Mouse (Mus musculus) CH12.LX (cell line): Measurements from ENCODE around the gene Dbi. TPM values are rescaled to one million over a fixed set of nuclear protein-coding genes. Genes with fewer than 3 reads are reported as not detected.

Experiments
- DNase-seq: peaks from one replicate; pipeline ENCODE4 v3.0.0-alpha.2; 2013; ENCODE audit errors: extremely low read depth
- H3K27ac ChIP-seq: 2 replicates; pipeline ENCODE4 v1.5.1; 2012; ENCODE audit warnings: low read depth, mild to moderate bottlenecking, control low read depth, moderate library complexity; ENCODE audit not compliant: insufficient read depth
- H3K27me3 ChIP-seq: replicated peaks from 2 replicates; pipeline ENCODE3; 2012; ENCODE audit warnings: inconsistent platforms
- H3K36me3 ChIP-seq, 2 experiments: replicated peaks in 1 of 2; 2 replicates each; pipeline versions ENCODE3 to v1.6.1; 2012; ENCODE audit warnings: inconsistent platforms in 1 of 2, low read length in 1 of 2, mild to moderate bottlenecking in 1 of 2, mixed read lengths in 1 of 2, moderate library complexity in 1 of 2; ENCODE audit not compliant: control insufficient read depth in 1 of 2, insufficient read depth in 1 of 2
- H3K4me1 ChIP-seq, 2 experiments: 2 replicates each; pipeline ENCODE4 v1.6.1; 2012; ENCODE audit warnings: inconsistent platforms in 1 of 2, moderate library complexity in 1 of 2; ENCODE audit not compliant: insufficient read depth in 2 of 2, control insufficient read depth in 1 of 2
- H3K4me2 ChIP-seq: 2 replicates; pipeline ENCODE4 v1.6.1; 2012; ENCODE audit warnings: low read depth, mild to moderate bottlenecking, control low read depth; ENCODE audit not compliant: poor library complexity, insufficient read depth, severe bottlenecking
- H3K4me3 ChIP-seq, 3 experiments: fragments of 150-350 bp in 1 of 3; sonication (generic) in 1 of 3; replicated peaks in 1 of 3; 2 replicates each; pipeline versions ENCODE3 to v1.5.1; 2011 to 2012; ENCODE audit warnings: low read depth in 2 of 3, low read length in 2 of 3, mild to moderate bottlenecking in 2 of 3, moderate library complexity in 2 of 3, control low read depth in 1 of 3, improper control_type of control experiment in 1 of 3, inconsistent platforms in 1 of 3, mixed read lengths in 1 of 3; ENCODE audit not compliant: poor library complexity in 1 of 3
- H3K79me2 ChIP-seq: replicated peaks from 2 replicates; pipeline ENCODE4 v1.6.1; 2012; ENCODE audit warnings: mild to moderate bottlenecking, moderate library complexity; ENCODE audit not compliant: control insufficient read depth, poor library complexity, insufficient read depth, severe bottlenecking; ENCODE audit errors: extremely low read depth
- H3K9ac ChIP-seq: 2 replicates; pipeline ENCODE4 v1.6.1; 2012; ENCODE audit warnings: low read depth, mild to moderate bottlenecking, control low read depth, moderate library complexity; ENCODE audit not compliant: insufficient read depth
- H3K9me3 ChIP-seq: replicated peaks from 2 replicates; pipeline ENCODE3; 2012; ENCODE audit warnings: low read length, inconsistent platforms, mixed read lengths
- BHLHE40 ChIP-seq: IDR thresholded peaks from 2 replicates; pipeline ENCODE4 v1.6.1; 2011; ENCODE audit warnings: mild to moderate bottlenecking, low read depth, low read length, improper control_type of control experiment
- CHD2 ChIP-seq: IDR thresholded peaks from 2 replicates; pipeline ENCODE4 v1.6.1; 2011; ENCODE audit warnings: low read length, improper control_type of control experiment
- CTCF ChIP-seq, 2 experiments: IDR thresholded peaks in 1 of 2; conservative IDR thresholded peaks in 1 of 2; 2 replicates each; pipeline ENCODE4 v1.5.1; 2011 to 2012; ENCODE audit warnings: low read depth in 2 of 2, low read length in 2 of 2, improper control_type of control experiment in 1 of 2, inconsistent platforms in 1 of 2, mild to moderate bottlenecking in 1 of 2, moderate library complexity in 1 of 2
- E2F4 ChIP-seq: IDR thresholded peaks from 2 replicates; pipeline ENCODE4 v1.6.1; 2011; ENCODE audit warnings: low read depth, low read length, improper control_type of control experiment; ENCODE audit not compliant: insufficient replicate concordance
- ELF1 ChIP-seq: IDR thresholded peaks from 2 replicates; pipeline ENCODE4 v1.6.1; 2014; ENCODE audit warnings: low read depth, mild to moderate bottlenecking, inconsistent platforms, low read length, improper control_type of control experiment
- HCFC1 ChIP-seq: IDR thresholded peaks from 2 replicates; pipeline ENCODE4 v1.6.1; 2012; ENCODE audit warnings: low read depth, mild to moderate bottlenecking, inconsistent platforms, low read length, improper control_type of control experiment
- JUN ChIP-seq: IDR thresholded peaks from 2 replicates; pipeline ENCODE4 v1.6.1; 2011; ENCODE audit warnings: low read depth, mild to moderate bottlenecking, low read length, improper control_type of control experiment, moderate library complexity; ENCODE audit not compliant: insufficient read depth
- JUND ChIP-seq: conservative IDR thresholded peaks from 2 replicates; pipeline ENCODE4 v1.6.1; 2011; ENCODE audit warnings: low read depth, low read length, improper control_type of control experiment
- MAZ ChIP-seq: IDR thresholded peaks from 2 replicates; pipeline ENCODE4 v1.6.1; 2012; ENCODE audit warnings: low read depth, mild to moderate bottlenecking, inconsistent platforms, low read length, improper control_type of control experiment, moderate library complexity
- MEF2A ChIP-seq: IDR thresholded peaks from 2 replicates; pipeline ENCODE4 v1.6.1; 2014; ENCODE audit warnings: low read depth, mild to moderate bottlenecking, inconsistent platforms, low read length, improper control_type of control experiment, borderline replicate concordance
- NRF1 ChIP-seq: IDR thresholded peaks from 2 replicates; pipeline ENCODE4 v1.6.1; 2014; ENCODE audit warnings: low read depth, mild to moderate bottlenecking, inconsistent platforms, low read length, improper control_type of control experiment, moderate library complexity
- PAX5 ChIP-seq: IDR thresholded peaks from 2 replicates; pipeline ENCODE4 v1.6.1; 2012; ENCODE audit warnings: low read length, inconsistent platforms, mixed read lengths
- POLR2A ChIP-seq: IDR thresholded peaks from 2 replicates; pipeline ENCODE4 v1.6.1; 2011; ENCODE audit warnings: low read depth, mild to moderate bottlenecking, improper control_type of control experiment, low read length
- TBP ChIP-seq: conservative IDR thresholded peaks from 2 replicates; pipeline ENCODE4 v1.6.1; 2011; ENCODE audit warnings: low read depth, low read length, improper control_type of control experiment
- TCF12 ChIP-seq: IDR thresholded peaks from 2 replicates; pipeline ENCODE4 v1.6.1; 2014; ENCODE audit warnings: low read depth, mild to moderate bottlenecking, inconsistent platforms, low read length, improper control_type of control experiment
- UBTF ChIP-seq: IDR thresholded peaks from 2 replicates; pipeline ENCODE4 v1.6.1; 2012; ENCODE audit warnings: low read depth, mild to moderate bottlenecking, inconsistent platforms, low read length, improper control_type of control experiment, moderate library complexity
- USF1 ChIP-seq: IDR thresholded peaks from 2 replicates; pipeline ENCODE4 v1.6.1; 2014; ENCODE audit warnings: low read depth, mild to moderate bottlenecking, inconsistent platforms, low read length, improper control_type of control experiment
- USF2 ChIP-seq: conservative IDR thresholded peaks from 2 replicates; pipeline ENCODE4 v1.6.1; 2011; ENCODE audit warnings: low read depth, low read length, improper control_type of control experiment
- ZMIZ1 ChIP-seq: IDR thresholded peaks from 2 replicates; pipeline ENCODE4 v1.6.1; 2012; ENCODE audit warnings: low read depth, mild to moderate bottlenecking, inconsistent platforms, low read length, improper control_type of control experiment
- dilution Hi-C: fragments of 300-500 bp; cut with MboI; formaldehyde crosslinking; loops from 2 replicates; pipeline ENCODE4 v1.14.3; 2020; ENCODE audit warnings: low sequenced_read_pairs; ENCODE audit not compliant: extremely low pct_unique_long_range_greater_than_20kb, extremely low pct_ligation_motif_present
- in situ Hi-C: fragments of 300-500 bp; cut with MboI; formaldehyde crosslinking; loops from 3 replicates; pipeline ENCODE4 v1.14.3; 2019; ENCODE audit warnings: low sequenced_read_pairs, low pct_ligation_motif_present, low pct_unique_long_range_greater_than_20kb, mixed read lengths
- polyA plus RNA-seq: library from polyadenylated mRNA; unstranded; fragments of >175 nt; gene quantifications from 2 replicates; pipeline ENCODE4 v1.2.1, GENCODE M21; 2012; ENCODE audit warnings: low read depth; ENCODE audit not compliant: insufficient read length
- total RNA-seq, 2 experiments: library from RNA; depleted of rRNA; stranded (reverse); fragments of 300-350 nt in 1 of 2; fragments of >200 nt in 1 of 2; gene quantifications; 2 replicates each; pipeline ENCODE4 v1.2.3; 2012 to 2014

Dbi gene
- total and polyA plus RNA-seq, 3 experiments: 346 to 499 (median 357) TPM

DNA sequence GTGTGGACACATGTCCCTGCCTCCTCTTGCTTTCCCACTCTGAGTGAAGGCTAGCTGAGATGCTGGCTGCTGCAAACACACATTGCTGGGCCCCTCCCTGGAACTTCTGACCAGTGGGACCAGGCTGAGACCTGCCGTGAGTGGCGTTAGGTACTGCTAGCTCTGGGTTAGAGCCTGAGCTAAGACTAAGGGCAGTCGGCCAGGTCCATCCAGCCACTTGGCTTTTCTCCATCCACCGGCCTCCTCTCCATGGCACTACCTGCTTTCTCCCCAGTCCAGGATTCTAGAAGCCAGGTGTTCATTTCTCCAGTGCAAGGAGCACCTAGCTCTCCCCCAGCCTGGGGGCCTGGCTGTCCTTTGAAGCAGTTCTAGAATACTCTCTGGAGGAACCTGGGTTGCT lies 45.9 kb downstream of the Dbi start:
- H3K4me2 ChIP-seq: no peak overlapping the region
- H3K9me3 ChIP-seq: no peaks in the 10 kb centered on the region
- H3K4me3 ChIP-seq: no peak overlapping the region
- H3K27ac ChIP-seq: no peak overlapping the region
- no peak for TF ChIP-seq ELF1
- no peak for TF ChIP-seq JUN
- TF ChIP-seq TBP: no peak
- no peak for TF ChIP-seq POLR2A
- no peak for TF ChIP-seq CTCF (conservative IDR thresholded peaks at IDR 0.05 in 1 of 2, IDR thresholded peaks at IDR 0.05 in 1 of 2; ENCODE audit: low read depth in 2 of 2, low read length in 2 of 2)
- no peak for TF ChIP-seq NRF1
- TF ChIP-seq E2F4: no peak
- no peak for TF ChIP-seq HCFC1
- no peak for TF ChIP-seq USF1
- no peak for TF ChIP-seq USF2
- no peak for TF ChIP-seq JUND
- TF ChIP-seq ZMIZ1: no peak
- H3K9ac ChIP-seq: no peak overlapping the region
- no peak for DNase-seq
- H3K27me3 ChIP-seq: no peaks in the 10 kb centered on the region
- in situ Hi-C loops: no loop called here
- no peaks in the 10 kb centered on the region for H3K36me3 ChIP-seq
- dilution Hi-C loops: no loop called here
- H3K4me1 ChIP-seq: peaks cover 0 to 8% of the 10 kb centered on the region in 2 experiments; a peak in 2 of 4 replicates
- H3K79me2 ChIP-seq: no peaks in the 10 kb centered on the region

DNA sequence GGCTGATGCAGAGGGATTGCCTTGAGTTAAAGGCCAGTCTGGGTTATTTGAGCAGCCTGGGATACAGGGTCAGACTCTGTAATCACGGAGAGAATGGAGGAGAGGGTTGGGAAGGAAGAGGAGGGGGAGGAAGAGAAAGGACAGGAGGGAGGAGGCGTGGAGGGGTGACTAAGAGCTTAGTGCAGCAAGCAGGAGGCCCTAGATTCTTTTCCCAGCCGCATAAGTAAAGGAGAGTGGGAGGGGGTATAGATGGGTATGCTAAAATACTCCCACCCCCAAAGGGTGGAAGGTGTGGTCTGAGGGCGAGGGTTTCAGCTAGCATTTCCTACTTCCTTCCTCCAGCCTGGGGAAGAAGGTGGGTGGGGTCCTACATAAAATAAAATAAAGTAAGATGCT lies 46.6 kb downstream of the Dbi start:
- no peak overlapping the region for H3K9ac ChIP-seq
- no peaks in the 10 kb centered on the region for H3K9me3 ChIP-seq
- dilution Hi-C loops: no loop called here
- H3K27ac ChIP-seq: no peak overlapping the region
- no peak for TF ChIP-seq ELF1
- no peak for TF ChIP-seq USF1
- TF ChIP-seq PAX5: no peak
- no peak for TF ChIP-seq MEF2A
- no peak for TF ChIP-seq MAZ
- no peak for TF ChIP-seq CHD2
- no peak for TF ChIP-seq TCF12
- no peak for TF ChIP-seq BHLHE40
- TF ChIP-seq UBTF: no peak
- no peak for TF ChIP-seq USF2
- TF ChIP-seq, all 38 proteins: peak for 0
- Histone ChIP-seq H3K79me2 (no peaks in the 10 kb centered on the region), H3K4me1 (peaks cover 0 to 8% of the 10 kb centered on the region in 2 experiments; a peak in 2 of 4 replicates), H3K4me3 (no peak overlapping the region), H3K4me2 (no peak overlapping the region), H3K27me3 (no peaks in the 10 kb centered on the region), H3K36me3 (no peaks in the 10 kb centered on the region)
- no peak for DNase-seq
- in situ Hi-C loops: no loop called here
